Mouse (Mus musculus) olfactory bulb, adult 2 months (tissue): ENCODE data around the gene Mia3. TPM values are rescaled to one million over a fixed set of nuclear protein-coding genes. Genes with fewer than 3 reads are reported as not detected.

Experiments used
- H3K27ac ChIP-seq: fragments of 200-500 bp; 2 replicates; pipeline ENCODE4 v1.5.1; 2012; ENCODE audit warnings: low read depth, low read length; ENCODE audit not compliant: insufficient read depth
- H3K4me1 ChIP-seq: fragments of 200-500 bp; 2 replicates; pipeline ENCODE4 v1.6.1; 2012; ENCODE audit warnings: low read length; ENCODE audit not compliant: control insufficient read depth, insufficient read depth
- H3K4me3 ChIP-seq: fragments of 200-500 bp; 2 replicates; pipeline ENCODE4 v1.5.1; 2012; ENCODE audit warnings: mild to moderate bottlenecking, low read depth, low read length, moderate library complexity; ENCODE audit not compliant: insufficient read depth
- CTCF ChIP-seq: fragments of 200-500 bp; IDR thresholded peaks from 2 replicates; pipeline ENCODE4 v1.5.1; 2012; ENCODE audit warnings: low read depth, mild to moderate bottlenecking, low read length, moderate library complexity; ENCODE audit not compliant: insufficient read depth
- POLR2A ChIP-seq: fragments of 200-500 bp; IDR thresholded peaks from 2 replicates; pipeline ENCODE4 v1.6.1; 2012; ENCODE audit warnings: mild to moderate bottlenecking, low read depth, low read length, moderate library complexity; ENCODE audit not compliant: insufficient read depth
- WGBS: fragments of 180-500 bp; shearing (Covaris S2); methylation state at CpG from one replicate; pipeline ENCODE4 v1.1.7; 2018; 5-methylcytosine and 5-hydroxymethylcytosine counted together
- polyA plus RNA-seq: library from polyadenylated mRNA; stranded (reverse); fragments of >200 nt; gene quantifications from 2 replicates; pipeline ENCODE4 v1.2.4, GENCODE M21; 2012; ENCODE audit warnings: low replicate concordance; ENCODE audit not compliant: missing spikeins, insufficient read depth, insufficient read length

Gene Mia3
- polyA plus RNA-seq, 1 experiment, result not detected

DNA sequence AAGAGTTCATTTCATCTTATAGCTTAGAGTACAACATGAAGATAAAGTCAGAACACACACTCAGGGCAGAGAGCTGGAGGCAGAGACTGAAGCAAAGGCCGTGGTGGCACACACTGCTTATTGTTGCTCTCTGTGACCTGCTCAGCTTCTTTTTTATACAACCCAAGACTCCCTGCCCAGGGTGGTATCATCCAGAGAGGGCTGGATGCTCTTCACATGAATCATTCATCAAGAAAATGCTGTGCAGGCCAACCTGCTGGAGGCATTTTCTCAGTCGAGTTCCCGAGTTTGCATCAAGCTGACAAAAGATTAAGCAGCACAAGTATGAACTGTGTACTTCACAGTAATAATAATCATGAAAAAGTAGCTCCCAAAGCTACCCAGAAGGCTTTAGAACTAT, 81.0 kb downstream of the Mia3 start:
- 78% methylated on average over 3 of the region's 3 CpGs for WGBS

More for the DNA sequence above, 81.0 kb downstream of the Mia3 start:
- no peak for TF ChIP-seq CTCF
- no peak for TF ChIP-seq POLR2A
- Histone ChIP-seq H3K27ac (no peak overlapping the region), H3K4me3 (no peak overlapping the region), H3K4me1 (no peaks in the 10 kb centered on the region)

Other genes with a start within 250 kb of the Mia3 start
- not detected in 2 replicates for gene Disp1, start 148.0 kb downstream of the Mia3 start, polyA plus RNA-seq
- not detected in 2 replicates for gene Aida, start 73.0 kb downstream of the Mia3 start, polyA plus RNA-seq
- not detected in 2 replicates for gene Brox, start 72.3 kb downstream of the Mia3 start, polyA plus RNA-seq
- gene Taf1a, start 19.4 kb upstream of the Mia3 start, polyA plus RNA-seq, result not detected in 2 replicates
- not detected in 2 replicates for gene Hhipl2, start 48.7 kb upstream of the Mia3 start, polyA plus RNA-seq